ENCODE assay signal across 10 mouse cellular contexts in the genomic region with DNA sequence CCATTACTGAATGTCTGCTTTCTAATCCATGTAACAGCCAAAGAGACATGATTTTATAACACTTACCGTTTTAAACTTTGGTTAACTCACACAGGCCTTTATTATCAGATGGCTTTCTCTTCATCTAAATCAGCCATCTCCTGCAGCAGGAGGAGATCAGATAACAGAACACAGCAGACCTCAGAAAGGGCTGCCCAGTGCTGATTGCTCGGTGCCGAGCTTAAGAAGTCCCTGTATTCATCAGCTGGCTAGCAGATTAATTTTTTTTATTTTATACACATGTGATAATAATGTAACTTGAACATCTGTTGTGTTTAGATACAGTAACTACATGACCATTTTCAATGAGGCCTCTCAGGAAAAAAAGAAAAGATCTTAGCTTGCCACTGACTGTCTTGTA.
"Had no signal": no experiment of that assay in that cellular context is flagged by ENCODE, and none has a peak within 500 bp of the region (broad histone marks: within the 10 kb centered on the region; RNA-seq: fewer than 3 reads in every experiment).

No protein-coding gene starts in this region.

- H3K27ac ChIP-seq: kidney, postnatal 0 days; liver, embryonic 14.5 days; midbrain, embryonic 15.5 days; neural tube, embryonic 13.5 days had no signal

- H3K4me2 ChIP-seq: limb, embryonic 12.5 days; midbrain, embryonic 11.5 days; midbrain, embryonic 15.5 days; neural tube, embryonic 13.5 days had no signal

- H3K4me1 ChIP-seq: midbrain, embryonic 15.5 days; neural tube, embryonic 13.5 days had no signal

- H3K9ac ChIP-seq: limb, embryonic 12.5 days; liver, embryonic 14.5 days; midbrain, embryonic 15.5 days; neural tube, embryonic 13.5 days had no signal

- H3K9me3 ChIP-seq: limb, embryonic 12.5 days; midbrain, embryonic 15.5 days; neural tube, embryonic 13.5 days had no signal

- ATAC-seq: midbrain, embryonic 15.5 days had no signal

- H3K27me3 ChIP-seq: limb, embryonic 12.5 days; midbrain, embryonic 15.5 days; neural tube, embryonic 13.5 days had no signal

- H3K4me3 ChIP-seq: limb, embryonic 12.5 days; midbrain, embryonic 15.5 days; neural tube, embryonic 13.5 days had no signal

- DNase-seq: liver; retina, postnatal 1 day; right cerebral cortex, postnatal 4 days; spleen, adult 18-20 months had no signal

- H3K36me3 ChIP-seq: limb, embryonic 12.5 days; midbrain, embryonic 15.5 days; neural tube, embryonic 13.5 days had no signal
